Mouse (Mus musculus): ENCODE data around the gene Zdhhc1.

Gene Zdhhc1

DNA sequence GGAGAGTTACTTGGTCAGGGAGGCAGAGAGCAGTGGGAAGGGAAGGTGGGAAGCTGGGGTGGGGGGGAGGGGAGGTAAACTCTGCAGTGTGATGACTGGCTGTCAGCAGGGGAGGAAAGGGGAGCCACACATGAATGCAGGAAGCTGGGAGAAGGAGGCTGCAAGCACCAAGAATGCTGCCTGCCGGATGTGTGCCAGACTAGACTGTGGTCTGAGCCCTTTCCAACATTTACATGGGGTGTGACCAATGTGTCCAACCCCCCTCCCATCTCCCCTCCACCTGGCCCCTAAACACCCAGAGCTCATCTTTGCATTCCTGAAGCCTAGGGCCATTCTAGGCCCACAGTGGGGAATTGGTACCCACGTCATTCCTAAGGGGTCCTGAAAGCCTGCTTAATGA lies 15.7 kb downstream of the Zdhhc1 start:
- in situ Hi-C loops (cut with MboI, MseI): no loop called here

- in situ Hi-C loops (cut with MboI, MseI): no loop called here
Measured at GRCm38 (mm10) chr8:105477792-105478191, 18.9 kb downstream of the Zdhhc1 start.

- in situ Hi-C loops (cut with MboI, MseI): no loop called here
Measured at GRCm38 (mm10) chr8:105476628-105477413, 19.9 kb downstream of the Zdhhc1 start.

DNA sequence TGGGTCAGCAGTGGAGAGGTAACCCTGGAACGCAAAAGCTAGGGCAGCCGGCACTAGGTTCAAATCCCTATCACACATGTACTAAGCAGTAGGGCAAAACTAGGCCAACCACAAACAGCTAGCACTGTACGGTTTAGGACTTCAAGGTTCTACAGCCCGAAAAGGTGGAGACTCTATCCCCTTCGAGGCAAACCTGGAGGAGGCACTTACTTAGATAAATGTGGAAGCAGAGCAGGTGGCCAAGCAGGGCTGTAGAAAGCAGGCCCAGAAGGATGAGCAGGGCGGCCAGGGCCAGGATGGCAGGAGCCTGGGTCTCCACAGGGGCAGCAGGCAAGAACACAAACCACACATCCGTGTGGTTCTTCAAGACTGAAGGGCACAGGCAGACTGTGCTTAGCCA lies 20.5 kb downstream of the Zdhhc1 start:
- in situ Hi-C loops (cut with MboI, MseI): no loop called here

- in situ Hi-C loops (cut with MboI, MseI): no loop called here
Measured at GRCm38 (mm10) chr8:105475742-105476141, 21.0 kb downstream of the Zdhhc1 start.

- in situ Hi-C loops (cut with MboI, MseI): no loop called here
Measured at GRCm38 (mm10) chr8:105475254-105475653, 21.4 kb downstream of the Zdhhc1 start.

- in situ Hi-C loops (cut with MboI, MseI): no loop called here
Measured at GRCm38 (mm10) chr8:105474680-105475079, 22.0 kb downstream of the Zdhhc1 start.

GRCm38 (mm10) chr8:105473816-105474606 lies 22.7 kb downstream of the Zdhhc1 start:
- in situ Hi-C loops (cut with MboI, MseI): no loop called here

GRCm38 (mm10) chr8:105472983-105473382 lies 23.7 kb downstream of the Zdhhc1 start:
- in situ Hi-C loops (cut with MboI, MseI): no loop called here

GRCm38 (mm10) chr8:105472414-105472932 lies 24.2 kb downstream of the Zdhhc1 start:
- in situ Hi-C loops (cut with MboI, MseI): no loop called here

- in situ Hi-C loops (cut with MboI, MseI): no loop called here
Measured at GRCm38 (mm10) chr8:105471314-105472015, 25.2 kb downstream of the Zdhhc1 start, which contains the start of gene Tppp3. Gene Tppp3, minus strand, starts transcription at chr8:105471526.

- in situ Hi-C loops (cut with MboI, MseI): no loop called here
Measured at GRCm38 (mm10) chr8:105470681-105471313, 25.9 kb downstream of the Zdhhc1 start.

- in situ Hi-C loops (cut with MboI, MseI): no loop called here
Measured at GRCm38 (mm10) chr8:105470262-105470661, 26.4 kb downstream of the Zdhhc1 start.

DNA sequence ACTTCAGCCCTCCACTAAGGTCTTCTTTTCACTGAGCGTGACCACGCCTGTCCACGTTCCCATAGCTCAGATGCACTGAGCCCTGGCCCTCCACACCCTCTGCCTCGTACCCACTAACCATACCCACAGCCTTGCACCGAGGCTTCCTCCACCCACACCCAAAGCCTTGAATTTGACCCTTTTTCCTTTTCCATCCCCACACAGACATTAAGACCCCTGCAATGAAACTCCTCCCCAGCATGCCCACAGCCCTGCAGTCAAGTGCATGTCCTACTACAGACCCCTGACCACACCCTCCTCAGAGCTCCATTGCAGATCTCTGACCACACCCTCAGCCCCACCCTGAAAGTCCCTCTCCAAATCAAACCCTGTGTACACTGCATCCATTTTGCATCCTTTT lies 26.9 kb downstream of the Zdhhc1 start:
- in situ Hi-C loops (cut with MboI, MseI): no loop called here

DNA sequence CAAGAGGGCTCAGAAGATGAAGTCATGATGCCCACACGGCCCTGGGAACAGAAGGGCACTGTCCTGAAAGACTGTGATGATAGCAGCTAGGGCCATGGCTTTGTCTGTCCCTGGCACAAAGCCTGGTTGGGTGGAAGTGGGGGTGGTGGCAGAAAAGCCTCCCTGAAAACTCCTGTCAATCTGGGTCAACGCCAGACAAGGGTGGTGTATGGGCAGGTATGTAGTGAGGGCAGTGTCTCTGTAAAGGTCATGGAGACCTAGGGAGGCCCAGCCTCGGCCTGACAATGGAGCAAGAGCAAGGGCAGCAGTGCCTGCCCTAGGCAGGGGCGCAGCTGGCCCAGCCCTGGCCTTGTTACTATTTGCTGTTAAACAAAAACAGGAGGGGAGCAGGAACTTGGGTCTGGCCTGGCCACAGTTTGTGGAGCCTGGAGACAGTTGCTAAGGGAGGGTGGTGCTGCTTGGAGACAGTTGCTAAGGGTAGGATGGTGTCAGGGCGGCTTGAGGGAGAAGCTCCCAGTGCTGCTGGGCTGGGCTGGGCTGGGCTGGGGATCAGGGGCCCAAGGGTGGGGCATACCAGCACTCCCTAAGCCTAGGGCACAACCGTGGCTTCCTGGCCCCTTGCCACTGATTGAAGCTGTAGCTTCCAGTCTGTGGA lies 27.5 kb downstream of the Zdhhc1 start:
- in situ Hi-C loops (cut with MboI, MseI): no loop called here

- in situ Hi-C loops (cut with MboI, MseI): no loop called here
Measured at GRCm38 (mm10) chr8:105468002-105468720, 28.5 kb downstream of the Zdhhc1 start.

DNA sequence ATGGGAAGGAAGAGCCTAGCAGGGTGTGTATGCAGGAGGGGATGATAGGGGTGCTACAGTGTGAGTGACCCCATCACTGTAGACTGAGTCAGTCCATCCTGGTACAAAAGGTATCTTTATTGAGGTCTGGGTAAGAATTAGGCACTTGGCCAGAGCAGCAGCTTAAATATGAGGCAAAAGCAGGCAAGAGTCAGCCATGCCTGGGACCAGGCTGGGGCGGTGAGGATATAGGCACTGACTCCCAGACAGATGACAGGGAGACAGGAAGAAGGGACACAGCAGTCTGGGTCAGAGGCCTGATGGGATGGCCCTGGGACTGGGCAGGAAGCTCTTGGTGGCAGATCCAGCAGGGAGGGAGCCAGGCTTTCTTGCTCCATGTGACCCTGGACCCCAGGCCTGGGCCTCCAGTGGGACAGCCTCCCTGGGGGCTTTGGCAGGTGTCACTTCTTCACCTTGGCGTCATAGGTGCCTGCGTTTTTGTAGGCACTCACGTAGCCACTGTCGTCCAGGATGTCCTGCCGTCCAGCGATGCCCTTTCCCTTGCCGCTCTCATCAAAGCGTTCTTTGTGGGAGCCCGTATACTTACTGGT lies 29.2 kb downstream of the Zdhhc1 start:
- in situ Hi-C loops (cut with MboI, MseI): no loop called here

DNA sequence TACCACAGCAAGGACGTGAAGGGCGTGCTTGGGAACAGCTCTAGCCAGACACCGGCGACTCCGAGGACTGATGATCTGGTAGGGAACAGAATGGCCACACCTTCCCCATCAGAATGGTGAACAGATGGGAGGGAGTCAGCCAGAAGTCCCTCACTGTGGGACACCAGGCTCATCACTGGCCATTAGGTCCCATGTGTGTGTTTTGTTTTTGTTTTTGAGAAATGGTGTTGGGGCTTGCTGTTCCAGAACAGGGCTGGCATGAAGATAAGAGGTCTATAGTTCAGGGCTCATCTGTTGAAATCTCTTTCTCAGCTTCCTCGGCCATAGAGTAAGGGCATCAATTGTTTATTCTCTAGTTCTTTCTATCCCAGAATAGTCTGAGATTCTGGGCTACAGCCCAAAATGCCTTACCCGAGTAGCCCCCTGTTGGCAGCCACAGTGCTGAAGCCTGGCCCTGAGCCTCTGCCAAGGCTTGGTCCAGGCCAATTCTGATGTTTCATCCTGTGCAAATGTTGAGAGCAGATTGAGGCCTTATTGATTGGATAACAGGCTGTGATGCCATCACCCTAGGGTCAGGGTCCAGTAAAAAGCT lies 29.9 kb downstream of the Zdhhc1 start:
- in situ Hi-C loops (cut with MboI, MseI): no loop called here

- in situ Hi-C loops (cut with MboI, MseI): no loop called here
Measured at GRCm38 (mm10) chr8:105466246-105466645, 30.5 kb downstream of the Zdhhc1 start.

DNA sequence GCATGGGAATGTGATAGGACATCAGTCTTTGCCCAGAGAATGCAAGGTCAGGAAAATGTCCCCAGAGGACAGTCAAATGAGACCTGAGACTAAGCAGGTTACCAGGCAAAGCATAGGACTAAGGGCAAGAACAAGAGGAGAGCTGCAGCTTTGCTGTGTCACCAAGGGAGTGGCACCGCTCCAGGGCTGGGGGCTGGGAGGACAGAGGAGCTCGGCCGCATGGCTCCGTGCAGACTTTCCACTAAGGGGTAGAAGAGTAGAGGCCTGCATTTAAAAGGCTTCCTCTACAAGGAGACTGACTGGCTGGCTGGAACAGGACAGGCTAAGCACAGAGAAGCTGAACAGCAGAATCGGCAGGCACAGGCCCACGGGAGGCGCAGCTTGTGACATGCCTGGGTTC lies 32.1 kb downstream of the Zdhhc1 start:
- in situ Hi-C loops (cut with MboI, MseI): no loop called here

Measured in regulatory T cell (primary cell).